Mouse (Mus musculus) hindbrain, embryonic 13.5 days (tissue): ENCODE measurements at regions not wholly inside any gene's neighbourhood (a gene's known extent, or its start where the extent isn't known, plus 50 kb on each side); places are given as distances from the start of the nearest gene placed in this dataset.

Experiments
- ATAC-seq: fragments of 200-750 bp; cut with Nextera tagmentation; 2 replicates; pipeline ENCODE4 v1.8.0; 2017; ENCODE audit warnings: moderate TSS enrichment; ENCODE audit not compliant: low FRiP score
- H3K27ac ChIP-seq: fragments of 300-500 bp; sonication (generic); 2 replicates; pipeline ENCODE4 v1.5.1; 2015; ENCODE audit warnings: inconsistent platforms, mild to moderate bottlenecking, moderate library complexity
- H3K27me3 ChIP-seq: fragments of 300-500 bp; sonication (generic); 2 replicates; pipeline ENCODE4 v1.6.1; 2015; ENCODE audit warnings: mild to moderate bottlenecking, inconsistent platforms
- H3K36me3 ChIP-seq: fragments of 300-500 bp; sonication (generic); 2 replicates; pipeline ENCODE4 v1.6.1; 2015; ENCODE audit warnings: mild to moderate bottlenecking, inconsistent platforms
- H3K4me1 ChIP-seq: fragments of 300-500 bp; sonication (generic); replicated peaks from 2 replicates; pipeline ENCODE4 v1.6.1; 2015; ENCODE audit warnings: inconsistent platforms
- H3K4me2 ChIP-seq: fragments of 300-500 bp; sonication (generic); 2 replicates; pipeline ENCODE4 v1.6.1; 2015; ENCODE audit warnings: inconsistent platforms, mild to moderate bottlenecking, moderate library complexity
- H3K4me3 ChIP-seq: fragments of 300-500 bp; sonication (generic); 2 replicates; pipeline ENCODE4 v1.5.1; 2015; ENCODE audit warnings: mild to moderate bottlenecking, inconsistent platforms
- H3K9ac ChIP-seq: fragments of 300-500 bp; sonication (generic); 2 replicates; pipeline ENCODE4 v1.6.1; 2015; ENCODE audit warnings: mild to moderate bottlenecking, inconsistent platforms
- H3K9me3 ChIP-seq: fragments of 300-500 bp; sonication (generic); 2 replicates; pipeline ENCODE4 v1.6.1; 2016; ENCODE audit warnings: inconsistent platforms
- WGBS: fragments of 180-500 bp; shearing (Covaris S2); methylation state at CpG from one replicate; pipeline ENCODE4 v1.1.7; 2015; 5-methylcytosine and 5-hydroxymethylcytosine counted together

- peaks cover 5% of the 10 kb centered on the region; the same call in 1 of the 2 replicates for H3K4me1 ChIP-seq
- H3K4me3 ChIP-seq = no peak overlapping the region
- H3K27me3 ChIP-seq = no peaks in the 10 kb centered on the region
- 28% methylated on average over 7 of the region's 7 CpGs for WGBS
- peak overlapping the region; percentile 28 for H3K4me2 ChIP-seq
- no peaks in the 10 kb centered on the region for H3K36me3 ChIP-seq
- H3K9me3 ChIP-seq = no peaks in the 10 kb centered on the region
- peak overlapping the region; percentile 1; the same call in 1 of the 2 replicates for H3K27ac ChIP-seq
- ATAC-seq = peak; percentile 97
- no peak overlapping the region for H3K9ac ChIP-seq
Measured at GRCm38 (mm10) chr5:15850126-15850801, 84.2 kb upstream of the Cacna2d1 start.

GRCm38 (mm10) chr5:15854752-15855151, 79.7 kb upstream of the Cacna2d1 start:
- no peaks in the 10 kb centered on the region for H3K9me3 ChIP-seq
- no peak overlapping the region for H3K27ac ChIP-seq
- no peak for ATAC-seq
- no peak overlapping the region for H3K9ac ChIP-seq
- H3K4me2 ChIP-seq = no peak overlapping the region
- H3K36me3 ChIP-seq = no peaks in the 10 kb centered on the region
- H3K4me1 ChIP-seq = peaks cover 5% of the 10 kb centered on the region; the same call in 1 of the 2 replicates
- no peaks in the 10 kb centered on the region for H3K27me3 ChIP-seq
- H3K4me3 ChIP-seq = no peak overlapping the region
- 81% methylated on average over 1 of the region's 1 CpGs for WGBS

GRCm38 (mm10) chr5:15857034-15857433, 77.5 kb upstream of the Cacna2d1 start:
- no peak overlapping the region for H3K27ac ChIP-seq
- H3K4me3 ChIP-seq = no peak overlapping the region
- H3K4me1 ChIP-seq = no peaks in the 10 kb centered on the region
- no peak for ATAC-seq
- H3K4me2 ChIP-seq = no peak overlapping the region
- H3K9me3 ChIP-seq = no peaks in the 10 kb centered on the region
- H3K36me3 ChIP-seq = no peaks in the 10 kb centered on the region
- H3K27me3 ChIP-seq = no peaks in the 10 kb centered on the region
- 45% methylated on average over 1 of the region's 1 CpGs for WGBS
- H3K9ac ChIP-seq = no peak overlapping the region

- Histone ChIP-seq H3K9ac (no peak overlapping the region), H3K4me1 (no peaks in the 10 kb centered on the region), H3K27ac (no peak overlapping the region), H3K9me3 (no peaks in the 10 kb centered on the region), H3K27me3 (no peaks in the 10 kb centered on the region), H3K36me3 (no peaks in the 10 kb centered on the region), H3K4me3 (no peak overlapping the region), H3K4me2 (no peak overlapping the region)
- WGBS = 88% methylated on average over 3 of the region's 3 CpGs
- no peak for ATAC-seq
Measured at GRCm38 (mm10) chr5:15874065-15874464, 60.4 kb upstream of the Cacna2d1 start.

GRCm38 (mm10) chr5:15883004-15883403, 51.5 kb upstream of the Cacna2d1 start:
- Histone ChIP-seq H3K27me3 (0 out of 2 replicates have a peak, but pooled peaks cover 4% of the 10 kb centered on the region), H3K9me3 (no peaks in the 10 kb centered on the region), H3K4me2 (no peak overlapping the region), H3K4me1 (no peaks in the 10 kb centered on the region), H3K4me3 (no peak overlapping the region), H3K27ac (no peak overlapping the region), H3K9ac (no peak overlapping the region), H3K36me3 (no peaks in the 10 kb centered on the region)
- ATAC-seq = 0 out of 2 replicates have a peak, but pooled peaks have one; percentile 28
